Comparison of ENCODE assay signal across 9 mouse cellular contexts in genomic region chr13:35383000-35383623, GRCm38 (mm10).
DNase-seq lines count a peak whose midpoint lies in the region; ATAC-seq and TF ChIP-seq lines count a peak whose summit lies in the region.
"Had no signal": no experiment of that assay in that cellular context is flagged by ENCODE, and none has a peak within 500 bp of the region (broad histone marks: within the 10 kb centered on the region; RNA-seq: fewer than 3 reads in every experiment).

No protein-coding gene starts in this region.

- no peak for TF ChIP-seq CTCF in gastrocnemius, adult 2 months (IDR thresholded peaks at IDR 0.05)

- intact Hi-C loops in gastrocnemius, adult 2 months (cut with DNase I) = no loop called here

- H3K4me1 ChIP-seq in kidney, embryonic 16.5 days (ENCODE audit: insufficient read depth, low read length) = peaks cover 6% of the 10 kb centered on the region; the same call in 1 of the 2 replicates
- no peaks in the 10 kb centered on the region for H3K4me1 ChIP-seq in midbrain, embryonic 15.5 days
- H3K4me1 ChIP-seq: neural tube, embryonic 13.5 days had no signal

- ATAC-seq in kidney, embryonic 16.5 days (ENCODE audit: low FRiP score, low TSS enrichment) = 0 out of 2 replicates have a peak, but pooled peaks have one; percentile 27
- ATAC-seq in midbrain, embryonic 15.5 days (replicated peaks) = no peak

- H3K36me3 ChIP-seq in kidney, embryonic 16.5 days (ENCODE audit: insufficient read depth, low read length) = no peaks in the 10 kb centered on the region
- H3K36me3 ChIP-seq in midbrain, embryonic 15.5 days (replicated peaks) = no peaks in the 10 kb centered on the region
- H3K36me3 ChIP-seq: neural tube, embryonic 13.5 days had no signal

- H3K9ac ChIP-seq in kidney, embryonic 16.5 days (replicated peaks; ENCODE audit: low read length) = no peak overlapping the region
- H3K9ac ChIP-seq in midbrain, embryonic 15.5 days = no peak overlapping the region
- H3K9ac ChIP-seq: neural tube, embryonic 13.5 days had no signal

- no peaks in the 10 kb centered on the region for H3K27me3 ChIP-seq in kidney, embryonic 16.5 days (ENCODE audit: insufficient read depth, low read length)
- H3K27me3 ChIP-seq in midbrain, embryonic 15.5 days (replicated peaks) = no peaks in the 10 kb centered on the region
- H3K27me3 ChIP-seq: neural tube, embryonic 13.5 days had no signal

- whole genome bisulfite sequencing in kidney, embryonic 16.5 days = 40% methylated on average over 12 of the region's 12 CpGs
- 52% methylated on average over 12 of the region's 12 CpGs for WGBS in midbrain, embryonic 15.5 days

- peak overlapping the region; percentile 40; the same call in 1 of the 2 replicates for H3K4me3 ChIP-seq in gastrocnemius, adult 2 months
- no peak overlapping the region for H3K4me3 ChIP-seq in kidney, embryonic 16.5 days (ENCODE audit: low read length)
- H3K4me3 ChIP-seq in midbrain, embryonic 15.5 days = no peak overlapping the region
- H3K4me3 ChIP-seq: neural tube, embryonic 13.5 days had no signal

- no peak for DNase-seq in gastrocnemius, adult 2 months
- no peak for DNase-seq in gastrocnemius, postnatal 25 days
- peak; percentile 44 for DNase-seq in testis, postnatal 10 days (ENCODE audit: low spot score)
- no peak for DNase-seq in testis, postnatal 14 days (ENCODE audit: low spot score)
- no peak for DNase-seq in T-cell, adult 2 months (ENCODE audit: low spot score)
- DNase-seq in spleen, postnatal 36 days (ENCODE audit: low spot score in 2 of 2) = no peak

- no peaks in the 10 kb centered on the region for H3K9me3 ChIP-seq in kidney, embryonic 16.5 days (ENCODE audit: low read length)
- no peaks in the 10 kb centered on the region for H3K9me3 ChIP-seq in midbrain, embryonic 15.5 days
- H3K9me3 ChIP-seq: neural tube, embryonic 13.5 days had no signal

- H3K4me2 ChIP-seq in kidney, embryonic 16.5 days (replicated peaks; ENCODE audit: low read depth, low read length) = no peak overlapping the region
- no peak overlapping the region for H3K4me2 ChIP-seq in midbrain, embryonic 15.5 days
- H3K4me2 ChIP-seq: neural tube, embryonic 13.5 days had no signal

- no peak overlapping the region for H3K27ac ChIP-seq in gastrocnemius, adult 2 months
- no peak overlapping the region for H3K27ac ChIP-seq in kidney, embryonic 16.5 days (ENCODE audit: low read length)
- H3K27ac ChIP-seq in midbrain, embryonic 15.5 days = no peak overlapping the region
- H3K27ac ChIP-seq: neural tube, embryonic 13.5 days had no signal
